Mouse (Mus musculus) forebrain, postnatal 0 days (tissue): ENCODE results near the gene Setd2. TPM values are rescaled to one million over a fixed set of nuclear protein-coding genes. Genes with fewer than 3 reads are reported as not detected.
A peak's percentile ranks its signal among the peaks of the same experiment; 100 is the strongest.

ENCODE experiments used
- ATAC-seq: fragments of 200-750 bp; cut with Nextera tagmentation; 2 replicates; pipeline ENCODE4 v1.8.0; 2017; ENCODE audit warnings: mild to moderate bottlenecking, moderate library complexity
- DNase-seq: peaks from one replicate; pipeline ENCODE4 v3.0.0-alpha.2; 2015
- H3K27ac ChIP-seq: fragments of 300-500 bp; sonication (generic); 2 replicates; pipeline ENCODE4 v1.5.1; 2014; ENCODE audit warnings: low read depth, mild to moderate bottlenecking, antibody characterized with exemption, low read length, moderate library complexity, mixed read lengths
- H3K27me3 ChIP-seq: fragments of 300-500 bp; sonication (generic); 2 replicates; pipeline ENCODE4 v1.6.1; 2014; ENCODE audit warnings: mild to moderate bottlenecking, low read length, mixed read lengths; ENCODE audit not compliant: insufficient read depth
- H3K36me3 ChIP-seq: fragments of 300-500 bp; sonication (generic); 2 replicates; pipeline ENCODE4 v1.6.1; 2014; ENCODE audit warnings: mild to moderate bottlenecking, moderate library complexity; ENCODE audit not compliant: insufficient read depth
- H3K4me1 ChIP-seq: fragments of 300-500 bp; sonication (generic); 2 replicates; pipeline ENCODE4 v1.6.1; 2014; ENCODE audit warnings: antibody characterized with exemption; ENCODE audit not compliant: insufficient read depth
- H3K4me2 ChIP-seq: fragments of 300-500 bp; sonication (generic); 2 replicates; pipeline ENCODE4 v1.6.1; 2014; ENCODE audit warnings: low read depth, mild to moderate bottlenecking, moderate library complexity
- H3K4me3 ChIP-seq: fragments of 300-500 bp; sonication (generic); 2 replicates; pipeline ENCODE4 v1.5.1; 2014; ENCODE audit warnings: low read depth, low read length, mixed read lengths
- H3K9ac ChIP-seq: fragments of 300-500 bp; sonication (generic); 2 replicates; pipeline ENCODE4 v1.6.1; 2014; ENCODE audit warnings: mild to moderate bottlenecking
- H3K9me3 ChIP-seq: fragments of 300-500 bp; sonication (generic); 2 replicates; pipeline ENCODE4 v1.6.1; 2016; ENCODE audit warnings: low read length
- CTCF ChIP-seq: sonication (generic); IDR thresholded peaks from 2 replicates; pipeline ENCODE4 v1.5.1; 2016; ENCODE audit warnings: antibody characterized with exemption, control low read depth, low read depth
- WGBS: fragments of 180-500 bp; shearing (Covaris S2); extraction: QIAGEN DNeasy Blood & Tissue Kit; methylation state at CpG from one replicate; pipeline ENCODE4 v1.1.7; 2014; 5-methylcytosine and 5-hydroxymethylcytosine counted together
- microRNA-seq, 2 experiments: library from miRNA; unstranded; fragments of <30 nt; microRNA quantifications; one replicate each; pipeline ENCODE4; 2016
- polyA plus RNA-seq: library from polyadenylated mRNA; unstranded; fragments of >200 nt; fragmentation: Nextera tagmentation; extraction: Ambion mirVana; gene quantifications from 2 replicates; pipeline ENCODE4 v1.2.1, GENCODE M21; 2015
- total RNA-seq: library from RNA; depleted of rRNA; stranded (reverse); fragments of >200 nt; gene quantifications from 2 replicates; pipeline ENCODE4 v1.2.3, GENCODE M21; 2014; rRNA removed

The Setd2 gene
- total and polyA plus RNA-seq, 2 experiments from 2014 or later: 21.3 to 86.4 TPM

DNA sequence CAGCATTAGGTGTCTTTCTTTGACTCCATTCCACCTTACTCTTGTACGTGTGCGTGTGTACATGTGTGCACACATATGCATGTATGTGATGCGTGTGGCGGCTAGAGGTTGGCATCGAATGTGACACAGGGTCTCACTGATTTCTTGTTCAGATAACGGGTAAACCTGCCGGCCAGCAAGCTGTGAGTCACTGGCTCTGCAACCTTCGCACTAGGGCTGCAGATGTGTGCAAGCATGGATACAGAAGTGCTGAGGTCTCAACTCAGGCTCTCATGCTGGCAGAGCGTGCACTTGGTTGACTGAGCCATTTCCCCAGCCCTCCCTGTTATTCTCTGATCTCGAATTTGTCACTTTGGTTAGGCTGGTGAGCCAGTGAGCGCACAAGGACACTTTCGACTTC is 127.1 kb downstream of the Setd2 start:
- Histone ChIP-seq H3K27me3 (no peaks in the 10 kb centered on the region), H3K4me3 (no peak overlapping the region), H3K4me1 (0 out of 2 replicates have a peak, but pooled peaks cover 3% of the 10 kb centered on the region), H3K4me2 (no peak overlapping the region), H3K9ac (no peak overlapping the region), H3K36me3 (0 out of 2 replicates have a peak, but pooled peaks cover 3% of the 10 kb centered on the region), H3K27ac (no peak overlapping the region), H3K9me3 (no peaks in the 10 kb centered on the region)
- ATAC-seq: no peak
- no peak for TF ChIP-seq CTCF
- DNase-seq: no peak
- 94% methylated on average over 12 of the region's 12 CpGs for WGBS

DNA sequence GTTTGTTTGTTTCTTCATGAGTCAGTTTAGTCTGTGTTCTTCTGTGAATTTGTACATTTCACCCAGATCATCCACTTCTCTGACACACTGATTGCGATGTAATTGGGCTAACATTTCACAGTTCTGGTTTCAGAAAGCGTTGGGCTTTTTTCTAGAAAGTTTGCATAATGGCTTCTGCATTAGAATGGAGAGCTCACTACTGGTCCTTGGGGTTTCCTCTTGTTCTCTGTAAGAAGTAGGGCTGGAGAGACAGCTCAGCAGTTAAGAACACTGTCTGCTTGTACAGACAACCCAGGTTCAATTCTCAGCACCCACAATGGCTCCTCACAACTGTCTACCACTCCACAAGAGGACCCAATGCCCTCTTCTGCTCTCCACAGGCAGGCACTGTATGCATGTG is 127.8 kb downstream of the Setd2 start:
- Histone ChIP-seq H3K4me2 (no peak overlapping the region), H3K27me3 (no peaks in the 10 kb centered on the region), H3K4me1 (0 out of 2 replicates have a peak, but pooled peaks cover 3% of the 10 kb centered on the region), H3K4me3 (no peak overlapping the region), H3K27ac (no peak overlapping the region), H3K36me3 (0 out of 2 replicates have a peak, but pooled peaks cover 3% of the 10 kb centered on the region), H3K9ac (no peak overlapping the region), H3K9me3 (no peaks in the 10 kb centered on the region)
- DNase-seq (no peak), ATAC-seq (no peak)
- 81% methylated on average over 2 of the region's 2 CpGs for WGBS
- TF ChIP-seq CTCF: no peak

DNA sequence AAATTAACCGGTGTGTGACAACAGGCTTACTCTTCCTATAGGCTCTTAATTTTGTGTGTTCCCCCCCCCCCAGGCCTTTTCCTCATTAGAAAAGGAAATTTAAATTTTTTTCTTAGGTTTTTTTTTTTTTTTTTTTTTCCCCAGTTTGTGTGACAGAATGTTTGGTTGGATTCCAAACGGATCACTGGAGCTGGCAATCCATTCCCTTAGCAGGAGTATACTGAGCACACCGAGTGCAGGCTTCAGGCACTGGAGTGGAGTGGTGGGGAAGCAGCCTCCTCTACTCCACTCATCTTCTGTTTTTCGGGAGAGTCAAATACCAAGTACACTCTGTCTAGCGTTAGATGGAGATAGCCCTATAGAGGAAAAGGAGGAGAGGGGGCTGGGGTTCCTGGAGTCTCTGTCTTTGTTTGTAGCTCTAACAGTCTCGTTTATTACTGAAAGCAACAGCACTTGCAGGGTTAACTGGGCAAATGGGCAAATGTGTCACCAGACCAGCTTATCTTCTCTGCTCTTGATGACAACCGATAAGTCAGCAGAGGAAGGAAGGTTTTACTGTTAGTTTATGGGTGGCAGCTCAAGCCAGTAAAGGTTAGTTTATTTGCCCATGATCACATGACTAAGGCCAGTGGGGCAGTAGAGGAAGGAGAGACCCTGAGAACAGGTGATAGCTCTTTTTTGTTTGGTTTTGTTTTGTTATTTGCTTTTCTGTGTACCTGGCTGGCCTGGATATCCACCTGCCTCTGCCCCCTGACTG is 128.6 kb downstream of the Setd2 start:
- Histone ChIP-seq H3K4me2 (no peak overlapping the region), H3K36me3 (0 out of 2 replicates have a peak, but pooled peaks cover 3% of the 10 kb centered on the region), H3K27me3 (no peaks in the 10 kb centered on the region), H3K9ac (no peak overlapping the region), H3K4me1 (no peaks in the 10 kb centered on the region), H3K4me3 (no peak overlapping the region), H3K27ac (no peak overlapping the region), H3K9me3 (no peaks in the 10 kb centered on the region)
- no peak for TF ChIP-seq CTCF
- ATAC-seq (no peak), DNase-seq (no peak)
- 77% methylated on average over 7 of the region's 7 CpGs for WGBS

DNA sequence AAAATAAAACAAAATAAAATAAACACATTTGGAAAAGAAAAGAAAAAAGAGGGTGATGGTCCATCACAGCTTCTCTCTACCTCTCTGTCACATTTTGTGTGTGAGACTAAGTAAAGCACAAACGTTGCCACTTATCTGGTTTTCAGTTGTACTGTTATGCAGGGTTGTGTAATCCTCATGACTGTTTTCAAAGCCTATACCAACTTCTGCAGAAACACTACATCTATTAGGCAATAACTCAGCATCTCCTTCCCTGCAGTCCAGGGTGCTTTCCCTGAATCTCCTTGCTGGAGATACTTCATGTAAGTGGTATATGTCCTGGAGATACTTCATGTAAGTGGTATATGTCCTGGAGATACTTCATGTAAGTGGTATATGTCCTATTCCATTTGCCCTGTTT is 130.4 kb downstream of the Setd2 start:
- WGBS: 91% methylated on average over 1 of the region's 1 CpGs
- Histone ChIP-seq H3K9me3 (no peaks in the 10 kb centered on the region), H3K4me2 (no peak overlapping the region), H3K4me3 (no peak overlapping the region), H3K36me3 (0 out of 2 replicates have a peak, but pooled peaks cover 3% of the 10 kb centered on the region), H3K4me1 (no peaks in the 10 kb centered on the region), H3K27me3 (no peaks in the 10 kb centered on the region), H3K9ac (no peak overlapping the region), H3K27ac (no peak overlapping the region)
- no peak for TF ChIP-seq CTCF
- ATAC-seq (no peak), DNase-seq (no peak)

DNA sequence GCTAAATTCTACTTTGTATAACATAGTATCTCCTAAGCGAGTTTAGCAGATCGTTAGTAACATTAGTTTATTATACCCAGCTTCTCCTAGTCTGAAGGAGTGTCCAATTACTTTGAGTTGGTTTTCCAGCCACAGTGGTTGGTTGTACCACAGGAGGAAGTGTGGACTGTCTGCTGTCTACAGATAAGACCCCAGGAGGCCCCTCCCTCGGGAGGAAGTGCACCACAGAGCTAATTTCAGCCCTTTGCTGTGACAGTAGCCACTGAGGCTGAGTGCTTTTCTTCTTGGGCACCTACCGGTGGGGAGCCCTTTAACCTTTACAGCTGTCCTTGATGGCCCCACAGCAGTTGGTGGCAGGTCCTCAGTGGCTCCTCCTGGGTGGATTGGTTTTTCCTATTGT is 133.5 kb downstream of the Setd2 start:
- H3K9me3 ChIP-seq: no peaks in the 10 kb centered on the region
- H3K4me1 ChIP-seq: no peaks in the 10 kb centered on the region
- no peak overlapping the region for H3K4me3 ChIP-seq
- no peak overlapping the region for H3K27ac ChIP-seq
- no peaks in the 10 kb centered on the region for H3K27me3 ChIP-seq
- H3K4me2 ChIP-seq: no peak overlapping the region
- H3K9ac ChIP-seq: 0 out of 2 replicates have a peak overlapping the region, but pooled peaks have one; percentile 14
- DNase-seq: no peak
- TF ChIP-seq CTCF: no peak
- no peak for ATAC-seq
- 20% methylated on average over 4 of the region's 4 CpGs for WGBS
- H3K36me3 ChIP-seq: no peaks in the 10 kb centered on the region

DNA sequence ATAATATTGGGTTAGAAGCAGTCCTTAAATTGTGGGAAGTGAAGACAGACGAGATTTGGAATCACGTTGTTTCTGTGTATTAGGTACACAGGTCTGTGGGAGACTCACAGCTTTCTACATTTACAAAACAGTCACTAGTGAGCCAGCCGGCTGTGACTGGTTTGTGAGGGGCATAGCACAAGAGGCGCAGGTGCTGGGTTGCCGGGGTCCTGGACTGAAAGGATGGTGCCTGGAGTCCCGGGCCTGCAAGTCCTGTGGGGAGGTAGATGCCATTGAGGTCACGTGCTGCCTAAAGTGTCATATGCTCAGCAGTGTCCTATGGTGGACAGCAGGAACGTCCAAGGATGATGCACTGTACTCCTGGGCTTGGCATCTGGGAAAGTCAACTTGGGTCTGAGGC is 134.0 kb downstream of the Setd2 start:
- Histone ChIP-seq H3K4me2 (no peak overlapping the region), H3K36me3 (no peaks in the 10 kb centered on the region), H3K27ac (no peak overlapping the region), H3K4me3 (no peak overlapping the region), H3K27me3 (no peaks in the 10 kb centered on the region), H3K9me3 (no peaks in the 10 kb centered on the region), H3K9ac (peak overlapping the region; percentile 14; the same call in 1 of the 2 replicates), H3K4me1 (no peaks in the 10 kb centered on the region)
- TF ChIP-seq CTCF: no peak
- 38% methylated on average over 8 of the region's 8 CpGs for WGBS
- ATAC-seq (no peak), DNase-seq (no peak)

DNA sequence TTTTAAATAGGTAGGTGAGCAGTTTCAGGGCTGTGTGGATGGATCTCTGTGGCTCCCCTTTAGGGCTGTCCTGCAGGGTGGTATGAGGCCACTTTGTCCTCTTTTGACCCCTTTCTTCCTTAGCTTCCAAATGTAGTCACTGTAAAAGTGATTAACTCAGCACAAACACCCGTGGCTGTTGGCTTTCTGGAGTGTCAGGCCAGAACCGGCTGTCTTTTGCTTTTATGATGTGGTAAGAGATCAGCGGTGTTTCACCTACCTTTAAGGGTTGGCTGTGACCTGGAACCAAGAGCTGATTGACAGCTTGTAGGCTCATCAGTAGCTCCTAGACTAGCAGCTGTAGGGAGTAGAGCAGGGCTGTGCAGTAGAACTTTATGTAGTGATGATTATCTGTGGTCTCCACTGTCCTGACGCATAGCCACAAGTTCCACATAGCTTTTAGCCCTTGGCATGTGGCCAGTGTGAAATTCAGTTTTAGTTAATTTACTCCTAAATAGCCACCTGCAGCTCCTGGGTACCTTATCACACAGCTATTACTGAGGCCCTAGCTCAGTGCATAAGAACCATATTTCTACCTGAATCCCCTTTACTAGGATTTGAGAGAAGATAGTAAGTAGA is 134.9 kb downstream of the Setd2 start:
- Histone ChIP-seq H3K9me3 (no peaks in the 10 kb centered on the region), H3K27me3 (no peaks in the 10 kb centered on the region), H3K36me3 (no peaks in the 10 kb centered on the region), H3K4me1 (no peaks in the 10 kb centered on the region), H3K9ac (no peak overlapping the region), H3K4me3 (no peak overlapping the region), H3K27ac (no peak overlapping the region), H3K4me2 (no peak overlapping the region)
- no peak for TF ChIP-seq CTCF
- ATAC-seq (no peak), DNase-seq (no peak)
- WGBS: 78% methylated on average over 4 of the region's 4 CpGs

Small RNA genes lying within 50 kb of the gene (microRNA-seq; reads per million reads assigned to microRNA genes)
- gene Mir8107: 0 to 0.39 reads per million in 2 experiments

Other genes starting within 250 kb of the Setd2 start
- gene Elp6, start 227.4 kb upstream of the Setd2 start, total RNA-seq: 27.8 and 35.2 TPM in 2 replicates
- gene Elp6, start 227.4 kb upstream of the Setd2 start, polyA plus RNA-seq: 27.1 and 27.5 TPM in 2 replicates
- gene Scap, start 199.3 kb upstream of the Setd2 start, total RNA-seq: 87.6 and 111 TPM in 2 replicates
- gene Scap, start 199.3 kb upstream of the Setd2 start, polyA plus RNA-seq: 40.1 and 49.5 TPM in 2 replicates
- gene Ptpn23, start 124.4 kb upstream of the Setd2 start, total RNA-seq: 25.3 and 26.2 TPM in 2 replicates
- gene Ptpn23, start 124.4 kb upstream of the Setd2 start, polyA plus RNA-seq: 7.8 and 10.2 TPM in 2 replicates
- 0.31 TPM in 1 of 2 replicates, not detected in the other for gene Ngp, start 112.8 kb upstream of the Setd2 start, total RNA-seq
- 1.4 and 2.9 TPM in 2 replicates for gene Ngp, start 112.8 kb upstream of the Setd2 start, polyA plus RNA-seq
- 28.2 and 36.8 TPM in 2 replicates for gene Klhl18, start 55.9 kb upstream of the Setd2 start, total RNA-seq
- 15.6 and 19.3 TPM in 2 replicates for gene Klhl18, start 55.9 kb upstream of the Setd2 start, polyA plus RNA-seq
- gene Kif9, start 55.6 kb upstream of the Setd2 start, total RNA-seq: 4.4 and 5.4 TPM in 2 replicates
- 3.0 and 3.8 TPM in 2 replicates for gene Kif9, start 55.6 kb upstream of the Setd2 start, polyA plus RNA-seq
- 21.3 and 22.5 TPM in 2 replicates for gene Nradd, start 91.9 kb downstream of the Setd2 start, total RNA-seq
- gene Nradd, start 91.9 kb downstream of the Setd2 start, polyA plus RNA-seq: 19.1 and 27.2 TPM in 2 replicates
- 6.1 and 17.6 TPM in 2 replicates for gene Nbeal2, start 121.6 kb downstream of the Setd2 start, total RNA-seq
- 1.1 and 2.0 TPM in 2 replicates for gene Nbeal2, start 121.6 kb downstream of the Setd2 start, polyA plus RNA-seq
- 38.4 and 48.4 TPM in 2 replicates for gene Ccdc12, start 123.9 kb downstream of the Setd2 start, total RNA-seq
- gene Ccdc12, start 123.9 kb downstream of the Setd2 start, polyA plus RNA-seq: 103 and 104 TPM in 2 replicates
- 0.69 and 0.76 TPM in 2 replicates for gene Myl3, start 209.3 kb downstream of the Setd2 start, total RNA-seq
- 0.99 and 1.1 TPM in 2 replicates for gene Myl3, start 209.3 kb downstream of the Setd2 start, polyA plus RNA-seq
- gene Pth1r, start 214.5 kb downstream of the Setd2 start, total RNA-seq: 11.4 and 14.2 TPM in 2 replicates
- 7.8 and 8.7 TPM in 2 replicates for gene Pth1r, start 214.5 kb downstream of the Setd2 start, polyA plus RNA-seq